Mouse (Mus musculus) heart, adult 2 months (tissue): Measurements from ENCODE around the gene 1700021F05Rik.

Source experiments
- CTCF ChIP-seq: fragments of 200-600 bp; IDR thresholded peaks from 2 replicates; pipeline ENCODE4 v1.8.1; 2022; ENCODE audit warnings: antibody characterized with exemption, mild to moderate bottlenecking, moderate library complexity
- POLR2A ChIP-seq: fragments of 200-500 bp; IDR thresholded peaks from 2 replicates; pipeline ENCODE4 v1.6.1; 2011; ENCODE audit warnings: mild to moderate bottlenecking, low read depth, low read length, control low read depth; ENCODE audit not compliant: insufficient read depth

GRCm38 (mm10) chr10:43541153-43541544 lies 355 bp upstream of the 1700021F05Rik start:
- TF ChIP-seq POLR2A, result no peak
- TF ChIP-seq CTCF, result peak; percentile 42
